Mouse (Mus musculus): ENCODE results near the gene Tdrd5.
"Not testable (repeated sequence)": the region's sequence is repeated elsewhere in the genome, so short reads cannot be mapped to it uniquely, and the experiment has no call there.

The Tdrd5 gene

GRCm38 (mm10) chr1:156302911-156303749, at the start of gene Tdrd5:
Gene Tdrd5 (minus strand): TSS chr1:156303664.
- DNase-seq (ENCODE audit: low spot score) = peak; percentile 6

- no peak for DNase-seq (ENCODE audit: low spot score)
These were observed 49.0 kb upstream of the Tdrd5 start for GRCm38 (mm10) chr1:156352466-156352865.

- no peak for DNase-seq (ENCODE audit: low spot score)
These were observed 47.0 kb upstream of the Tdrd5 start for GRCm38 (mm10) chr1:156350441-156350840.

GRCm38 (mm10) chr1:156349031-156349430, 45.6 kb upstream of the Tdrd5 start:
- DNase-seq (ENCODE audit: low spot score) = no peak

GRCm38 (mm10) chr1:156345633-156346032, 42.2 kb upstream of the Tdrd5 start:
- DNase-seq (ENCODE audit: low spot score) = no peak

- DNase-seq (ENCODE audit: low spot score) = no peak
These were observed 41.0 kb upstream of the Tdrd5 start for GRCm38 (mm10) chr1:156344433-156344832.

- DNase-seq (ENCODE audit: low spot score) = no peak
These were observed 37.4 kb upstream of the Tdrd5 start for GRCm38 (mm10) chr1:156340847-156341246.

- no peak for DNase-seq (ENCODE audit: low spot score)
These were observed 19.7 kb upstream of the Tdrd5 start for GRCm38 (mm10) chr1:156323126-156323525.

GRCm38 (mm10) chr1:156310630-156311029, 7.2 kb upstream of the Tdrd5 start, which contains the start of gene Nphs2:
Gene Nphs2 (plus strand): TSS chr1:156310727.
- no peak for DNase-seq (ENCODE audit: low spot score)

GRCm38 (mm10) chr1:156308595-156308994, 5.1 kb upstream of the Tdrd5 start:
- DNase-seq (ENCODE audit: low spot score) = no peak

GRCm38 (mm10) chr1:156290016-156290415, 13.4 kb downstream of the Tdrd5 start:
- DNase-seq (ENCODE audit: low spot score) = no peak

GRCm38 (mm10) chr1:156289222-156289587, 14.3 kb downstream of the Tdrd5 start:
- DNase-seq (ENCODE audit: low spot score) = not testable (repeated sequence)

- DNase-seq (ENCODE audit: low spot score) = no peak
These were observed 14.8 kb downstream of the Tdrd5 start for GRCm38 (mm10) chr1:156288556-156289221.

GRCm38 (mm10) chr1:156285541-156285896, 17.9 kb downstream of the Tdrd5 start:
- no peak for DNase-seq (ENCODE audit: low spot score)

- peak; percentile 22 for DNase-seq (ENCODE audit: low spot score)
These were observed 18.5 kb downstream of the Tdrd5 start for GRCm38 (mm10) chr1:156284851-156285540.

- DNase-seq (ENCODE audit: low spot score) = no peak
These were observed 19.3 kb downstream of the Tdrd5 start for GRCm38 (mm10) chr1:156284207-156284606.

- DNase-seq (ENCODE audit: low spot score) = no peak
These were observed 23.3 kb downstream of the Tdrd5 start for GRCm38 (mm10) chr1:156280131-156280530.

- DNase-seq (ENCODE audit: low spot score) = no peak
These were observed 29.8 kb downstream of the Tdrd5 start for GRCm38 (mm10) chr1:156273647-156274046.

- no peak for DNase-seq (ENCODE audit: low spot score)
These were observed 31.8 kb downstream of the Tdrd5 start for GRCm38 (mm10) chr1:156271654-156272053.

GRCm38 (mm10) chr1:156270471-156270870, 33.0 kb downstream of the Tdrd5 start:
- no peak for DNase-seq (ENCODE audit: low spot score)

GRCm38 (mm10) chr1:156268546-156268945, 34.9 kb downstream of the Tdrd5 start:
- not testable (repeated sequence) for DNase-seq (ENCODE audit: low spot score)

GRCm38 (mm10) chr1:156263946-156264345, 39.5 kb downstream of the Tdrd5 start:
- no peak for DNase-seq (ENCODE audit: low spot score)

- peak; percentile 43 for DNase-seq (ENCODE audit: low spot score)
These were observed 40.1 kb downstream of the Tdrd5 start for GRCm38 (mm10) chr1:156263352-156263751.
